Mouse (Mus musculus) left cerebral cortex, postnatal 10 days (tissue): ENCODE results near the gene Zfp398. TPM values are rescaled to one million over a fixed set of nuclear protein-coding genes. Genes with fewer than 3 reads are reported as not detected.
A peak's percentile ranks its signal among the peaks of the same experiment; 100 is the strongest.

Experiments
- DNase-seq, 2 experiments: peaks; one replicate each; pipeline ENCODE4 v3.0.0; 2021 to 2022; ENCODE audit warnings: low spot score in 2 of 2, mixed read lengths in 1 of 2; ENCODE audit errors: extremely low spot score in 1 of 2
- intact Hi-C: fragments of 180-260 bp; cut with DNase I; formaldehyde crosslinking; loops from one replicate; pipeline ENCODE4 v1.15.1; 2025
- total RNA-seq, 2 experiments: library from RNA; stranded (reverse); gene quantifications; 2 replicates each; pipeline ENCODE4 v1.2.3; 2021

The Zfp398 gene
- total RNA-seq, 2 experiments from 2014 or later: 18.9 to 21.0 TPM

DNA sequence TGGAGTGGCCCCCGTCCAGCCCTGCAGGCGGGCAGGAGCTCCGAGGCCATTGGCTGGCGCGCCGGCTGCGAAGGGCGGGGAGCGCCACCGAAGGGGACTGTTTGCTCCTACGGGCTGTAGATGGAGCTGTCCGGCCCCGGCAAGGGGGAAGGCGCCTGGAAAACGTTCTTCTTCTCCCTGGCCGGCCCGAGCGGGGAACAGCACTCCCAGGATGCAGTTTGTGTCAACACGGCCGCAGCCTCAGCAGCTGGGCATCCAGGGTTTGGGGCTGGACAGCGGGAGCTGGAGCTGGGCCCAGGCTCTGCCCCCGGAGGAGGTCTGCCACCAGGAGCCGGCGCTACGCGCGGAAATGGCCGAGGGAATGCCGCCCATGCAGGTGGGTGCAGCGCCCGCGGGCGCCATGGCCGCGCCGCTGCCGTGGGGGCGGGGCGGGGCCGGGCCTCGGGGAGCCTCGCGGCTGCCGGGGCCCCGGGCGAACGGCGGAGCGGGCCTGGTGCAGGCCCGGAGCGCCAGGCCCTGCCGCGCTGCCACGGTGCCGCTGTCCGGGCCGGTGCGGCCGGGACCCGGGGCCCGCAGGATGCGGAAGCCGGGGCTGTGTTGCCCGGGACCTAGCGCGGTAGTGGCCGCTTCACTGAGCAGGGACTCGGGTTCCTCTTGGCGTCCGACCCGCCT is 42.1 kb downstream of the Zfp398 start:
- intact Hi-C loops: loop anchor here (5.0 kb wide), 1 partner anchor 40 kb away; the partner anchor contains the start of gene Zfp398
- peak; percentile 89 to 95 for DNase-seq

DNA sequence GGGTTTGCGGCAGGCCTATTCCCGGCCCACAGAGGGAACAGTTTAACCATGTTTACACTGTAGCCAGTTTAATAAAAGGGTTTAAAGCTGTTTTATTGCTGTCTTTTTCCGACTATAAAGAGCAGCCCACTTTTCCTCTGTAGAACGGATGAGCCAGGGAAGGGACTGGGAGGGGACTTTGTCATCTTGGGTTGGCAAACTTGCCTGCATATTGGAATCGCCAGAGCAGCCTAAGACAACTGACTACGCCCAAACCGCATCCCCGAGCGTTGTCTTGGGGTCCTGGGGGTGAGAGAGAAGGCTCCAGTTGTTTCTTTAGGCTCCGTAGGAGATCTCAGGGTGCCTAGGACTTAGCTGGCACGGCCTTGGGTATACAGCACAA is 42.7 kb downstream of the Zfp398 start:
- intact Hi-C loops: loop anchor here (5.0 kb wide), 1 partner anchor 41 kb away; the partner anchor contains the start of gene Zfp398
- no peak for DNase-seq

DNA sequence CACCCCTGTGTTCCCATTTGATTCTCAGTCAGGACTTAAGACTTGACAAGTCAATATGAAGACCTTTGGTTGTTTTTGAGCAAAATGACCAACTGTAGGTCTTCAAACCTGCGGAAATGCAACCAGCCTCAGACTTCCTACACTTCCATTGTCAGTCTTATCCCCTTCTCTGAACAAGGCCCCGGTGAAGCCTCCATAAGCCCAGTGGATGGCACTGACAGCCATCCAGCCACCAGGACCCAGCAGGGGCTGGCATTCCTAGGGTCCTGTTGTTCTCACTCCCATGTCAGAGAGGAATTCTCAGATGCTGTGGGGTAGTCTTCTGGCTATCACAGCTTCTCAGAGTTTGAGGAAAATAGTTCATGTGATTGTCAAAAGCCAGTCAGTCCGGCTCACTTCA is 43.1 kb downstream of the Zfp398 start:
- DNase-seq: no peak

DNA sequence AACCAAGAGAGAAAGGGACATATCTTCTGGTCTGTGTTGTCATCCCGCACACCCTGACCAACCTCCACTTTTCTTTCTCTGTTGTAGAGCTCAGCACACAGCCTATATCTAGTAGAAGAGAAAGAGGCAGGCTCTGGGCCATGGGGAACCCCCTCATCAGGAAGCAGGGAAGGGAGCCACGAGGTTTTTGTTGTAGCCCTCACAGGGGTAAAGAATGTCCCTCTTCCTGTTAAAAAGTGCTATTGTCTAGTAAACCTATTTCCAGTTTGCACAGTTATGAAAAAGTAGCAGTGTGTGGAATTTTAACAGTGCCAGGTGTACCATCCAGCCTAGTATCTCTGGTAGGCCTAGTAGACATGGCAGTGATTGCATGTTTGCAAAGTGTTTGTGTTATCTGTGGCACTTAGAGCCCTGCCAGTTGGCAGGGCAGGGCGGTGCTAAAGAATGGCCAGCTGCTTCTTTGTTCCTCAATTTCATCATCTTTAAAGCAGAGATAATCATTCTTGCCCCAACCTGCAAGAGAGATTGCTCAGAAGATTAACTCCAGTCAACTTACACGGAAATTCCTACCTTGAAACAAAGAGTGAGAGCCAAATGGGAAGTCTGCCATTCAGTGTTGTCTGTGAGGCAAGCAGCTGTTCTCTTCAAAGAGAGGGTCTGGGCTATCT is 43.7 kb downstream of the Zfp398 start:
- intact Hi-C loops: loop anchor here (5.0 kb wide), 1 partner anchor 42 kb away; the partner anchor contains the start of gene Zfp398
- no peak for DNase-seq

More for the DNA sequence above, 43.1 kb downstream of the Zfp398 start:
- intact Hi-C loops: loop anchor here (5.0 kb wide), 1 partner anchor 41 kb away; the partner anchor contains the start of gene Zfp398

DNA sequence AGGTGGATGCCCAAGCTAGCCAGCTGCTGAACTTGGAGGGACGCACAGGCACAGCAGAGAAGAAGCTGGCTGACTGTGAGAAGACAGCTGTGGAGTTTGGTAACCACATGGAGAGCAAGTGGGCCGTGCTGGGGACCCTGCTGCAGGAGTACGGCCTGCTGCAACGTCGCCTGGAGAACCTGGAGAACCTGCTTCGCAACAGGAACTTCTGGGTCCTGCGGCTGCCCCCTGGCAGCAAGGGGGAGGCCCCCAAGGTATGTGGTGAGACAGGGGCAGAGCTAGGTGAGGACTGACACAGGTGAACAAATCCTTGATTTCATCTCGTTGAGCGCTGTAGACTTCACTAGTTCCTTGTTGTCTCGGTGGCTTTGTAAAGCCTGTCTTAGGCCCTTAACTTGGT is 44.7 kb downstream of the Zfp398 start:
- no peak for DNase-seq
- intact Hi-C loops: no loop called here

DNA sequence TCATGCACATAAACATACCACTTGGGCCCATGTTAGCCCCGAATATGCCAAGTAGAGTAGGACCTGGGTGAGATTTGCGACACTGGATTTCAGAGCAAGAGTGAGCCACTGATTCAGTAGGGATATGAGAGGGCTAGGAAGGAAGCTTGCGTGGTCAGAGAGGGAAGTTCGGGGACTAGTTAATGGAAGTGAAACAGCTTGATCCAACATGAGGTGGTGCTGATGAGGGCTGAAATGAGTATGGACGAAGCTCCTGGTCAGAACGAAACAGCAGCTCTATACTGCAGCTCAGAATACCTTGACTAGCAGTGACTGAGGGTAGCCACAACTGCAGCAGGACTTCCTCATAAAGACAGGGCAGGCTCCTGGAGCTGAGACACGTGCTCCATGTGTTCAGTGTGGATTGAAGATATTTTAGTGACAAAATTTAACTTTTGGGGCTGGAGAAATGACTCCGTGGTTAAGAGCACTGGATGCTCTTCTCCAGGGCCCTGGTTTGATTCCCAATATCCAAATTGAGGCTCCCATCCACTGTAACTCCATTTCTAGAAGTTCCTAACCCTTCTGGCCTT is 53.4 kb downstream of the Zfp398 start:
- DNase-seq: no peak
- intact Hi-C loops: no loop called here

DNA sequence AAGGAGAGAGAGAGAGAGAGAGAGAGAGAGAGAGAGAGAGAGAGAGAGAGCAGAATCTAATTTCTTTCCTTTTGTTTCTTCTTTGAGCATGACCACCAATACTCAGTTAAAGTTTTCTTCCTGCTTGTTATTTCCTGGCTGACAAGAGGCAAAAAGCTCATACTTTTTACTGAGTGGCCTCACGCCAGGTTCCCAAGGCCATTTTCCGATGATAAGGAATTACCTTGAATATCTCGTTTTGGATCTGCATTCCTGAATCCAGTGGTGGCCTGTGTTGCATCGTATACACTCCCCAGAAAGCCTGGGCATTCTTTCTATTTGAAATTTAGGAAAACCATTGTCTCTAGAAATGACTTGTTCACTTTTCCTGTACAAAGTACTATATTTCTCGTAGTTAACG is 64.0 kb downstream of the Zfp398 start:
- DNase-seq: no peak
- intact Hi-C loops: no loop called here

DNA sequence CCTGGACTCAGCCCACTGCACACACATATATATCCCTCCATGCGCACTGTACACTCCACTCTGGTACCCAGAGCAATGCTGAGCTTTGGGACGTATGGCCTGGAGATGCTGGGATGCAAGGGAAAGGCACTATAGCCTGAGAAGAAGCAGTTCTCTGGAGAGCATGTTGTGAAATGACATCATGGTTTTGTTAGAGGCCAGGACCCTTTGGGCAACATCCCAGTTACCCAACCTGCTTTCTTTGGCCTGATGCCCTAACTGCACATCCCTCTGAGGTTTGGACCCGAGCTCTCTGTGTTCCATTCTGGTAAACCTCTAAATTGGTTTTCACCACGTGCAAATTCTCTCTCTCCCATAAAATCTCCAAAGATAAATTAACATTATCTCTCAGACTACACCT is 68.1 kb downstream of the Zfp398 start:
- DNase-seq: no peak

DNA sequence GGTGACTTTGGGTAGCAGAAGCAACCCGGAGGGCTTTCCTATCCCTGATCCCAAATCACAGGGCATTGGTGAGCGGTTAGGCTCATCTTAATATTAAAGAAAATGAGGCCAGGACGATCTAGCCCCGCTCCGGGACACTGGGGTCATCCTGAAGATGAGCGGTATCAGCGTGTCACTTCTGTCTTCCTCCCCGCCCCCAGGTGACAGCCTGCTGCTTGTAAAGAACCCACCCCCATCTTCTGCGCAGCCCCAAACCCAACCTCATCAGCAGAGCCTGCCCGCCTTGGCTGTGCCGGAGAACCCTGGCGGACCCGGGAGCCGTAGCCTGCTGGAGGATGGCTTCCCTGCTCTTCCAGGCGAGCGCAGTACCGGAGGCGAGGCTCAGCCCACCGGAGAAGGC is 68.9 kb downstream of the Zfp398 start:
- intact Hi-C loops: no loop called here
- DNase-seq: peak in 1 of 2 experiments; percentile 25

More for the DNA sequence above, 68.1 kb downstream of the Zfp398 start:
- intact Hi-C loops: no loop called here

DNA sequence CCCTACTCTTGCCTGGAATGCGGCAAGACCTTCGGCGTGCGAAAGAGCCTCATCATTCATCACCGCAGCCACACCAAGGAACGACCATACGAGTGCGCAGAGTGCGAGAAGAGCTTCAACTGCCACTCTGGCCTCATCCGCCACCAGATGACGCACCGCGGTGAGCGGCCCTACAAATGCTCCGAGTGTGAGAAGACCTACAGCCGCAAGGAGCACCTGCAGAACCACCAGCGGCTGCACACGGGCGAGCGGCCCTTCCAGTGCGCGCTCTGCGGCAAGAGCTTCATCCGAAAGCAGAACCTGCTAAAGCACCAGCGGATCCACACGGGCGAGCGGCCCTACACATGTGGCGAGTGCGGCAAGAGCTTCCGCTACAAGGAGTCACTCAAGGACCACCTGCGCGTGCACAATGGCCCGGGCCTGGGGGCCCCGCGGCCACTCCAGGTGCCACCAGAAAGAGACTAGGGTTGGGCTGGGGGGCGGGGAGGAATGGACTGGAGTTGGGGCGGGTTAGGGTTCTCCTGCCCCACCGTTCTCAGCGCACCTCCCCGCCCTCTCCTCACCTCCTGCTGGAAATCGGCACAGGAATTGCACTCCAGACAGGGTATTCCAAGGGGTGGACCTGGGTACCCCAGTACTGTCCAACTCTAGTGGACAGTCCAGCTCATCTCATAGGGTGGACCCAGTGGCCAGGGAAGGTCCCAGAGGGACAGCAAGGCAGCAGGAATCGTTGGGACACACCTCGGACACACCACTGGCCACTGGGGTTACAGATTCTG is 69.6 kb downstream of the Zfp398 start:
- no peak for DNase-seq
- intact Hi-C loops: no loop called here

DNA sequence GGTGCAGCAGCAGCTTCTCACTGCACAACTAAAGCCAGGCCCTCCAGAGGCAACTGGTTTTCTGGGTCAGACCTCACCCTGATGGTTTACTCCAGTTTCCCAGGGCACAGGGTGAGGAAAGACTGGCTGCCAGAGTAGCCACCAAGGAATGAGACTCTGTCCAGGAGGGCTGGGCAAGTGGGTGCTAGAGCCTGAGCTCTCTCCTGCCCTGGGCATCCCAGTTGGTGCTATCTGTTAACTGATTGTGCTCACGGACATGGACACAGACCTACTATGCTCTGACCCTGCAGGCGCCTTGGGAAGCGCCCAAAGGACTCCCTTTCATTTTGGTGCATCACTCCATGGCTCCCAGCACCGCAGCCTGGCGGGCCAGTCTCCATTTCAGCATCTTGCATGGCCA is 70.9 kb downstream of the Zfp398 start:
- intact Hi-C loops: no loop called here

DNA sequence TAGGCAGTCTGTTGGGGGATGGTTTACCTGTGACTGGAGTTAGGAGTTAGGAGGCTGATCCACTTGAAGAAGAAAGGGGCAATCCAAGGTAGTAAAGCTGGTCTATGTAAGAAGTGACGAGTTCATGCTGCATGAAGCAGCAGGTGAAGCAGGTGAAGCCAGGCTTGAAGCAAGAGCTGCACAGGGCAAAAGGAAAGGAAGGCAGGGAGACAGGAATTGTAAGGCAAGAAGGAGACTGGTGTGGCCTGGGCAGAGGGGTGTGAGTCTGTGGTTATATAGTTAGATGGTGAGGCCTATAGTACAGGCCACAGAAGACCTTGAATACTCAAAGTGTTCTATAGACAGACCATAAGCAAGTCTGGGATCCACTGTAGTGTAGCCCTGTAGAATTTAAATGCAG is 73.5 kb downstream of the Zfp398 start:
- intact Hi-C loops: no loop called here

More for the DNA sequence above, 70.9 kb downstream of the Zfp398 start:
- no peak for DNase-seq

DNA sequence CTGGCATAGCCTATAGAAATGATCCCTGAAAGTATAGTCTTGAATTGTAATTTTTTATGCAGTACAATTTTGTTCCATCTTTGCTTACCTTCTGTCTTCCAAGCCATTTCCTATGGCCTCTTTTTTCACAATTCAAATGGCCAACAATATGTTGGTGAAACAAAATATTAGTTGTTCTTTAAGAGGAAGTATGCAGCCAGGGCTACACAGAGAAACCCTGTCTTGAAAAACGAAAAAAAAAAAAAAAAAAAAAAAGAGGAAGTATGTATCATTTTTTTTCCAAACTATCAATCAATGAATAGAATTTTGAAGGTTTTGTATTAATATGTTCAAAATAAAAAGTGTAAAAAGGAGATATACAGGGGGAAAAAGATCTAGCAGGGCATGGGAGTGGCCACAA is 76.2 kb downstream of the Zfp398 start:
- no peak for DNase-seq
- intact Hi-C loops: no loop called here

More for the DNA sequence above, 73.5 kb downstream of the Zfp398 start:
- DNase-seq: no peak

DNA sequence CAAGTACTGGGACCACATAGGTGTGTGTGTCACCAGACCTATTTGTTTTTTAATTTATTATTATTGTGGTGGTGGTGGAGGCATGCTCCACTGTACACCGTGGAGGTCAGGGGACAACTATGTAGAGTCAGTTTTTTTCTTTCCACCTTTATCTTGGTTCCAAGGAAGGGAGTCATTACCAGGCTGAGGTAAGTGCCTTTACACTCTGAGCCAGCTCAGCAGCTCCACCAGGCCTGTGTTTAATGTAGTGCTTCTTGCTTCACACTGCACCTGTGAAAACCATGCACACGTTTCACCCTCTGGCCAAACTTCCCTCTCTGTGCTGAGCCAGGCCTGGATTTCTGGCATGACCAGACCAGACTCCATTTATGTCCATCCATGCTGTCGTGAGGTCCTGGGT is 77.5 kb downstream of the Zfp398 start:
- intact Hi-C loops: no loop called here
- no peak for DNase-seq

DNA sequence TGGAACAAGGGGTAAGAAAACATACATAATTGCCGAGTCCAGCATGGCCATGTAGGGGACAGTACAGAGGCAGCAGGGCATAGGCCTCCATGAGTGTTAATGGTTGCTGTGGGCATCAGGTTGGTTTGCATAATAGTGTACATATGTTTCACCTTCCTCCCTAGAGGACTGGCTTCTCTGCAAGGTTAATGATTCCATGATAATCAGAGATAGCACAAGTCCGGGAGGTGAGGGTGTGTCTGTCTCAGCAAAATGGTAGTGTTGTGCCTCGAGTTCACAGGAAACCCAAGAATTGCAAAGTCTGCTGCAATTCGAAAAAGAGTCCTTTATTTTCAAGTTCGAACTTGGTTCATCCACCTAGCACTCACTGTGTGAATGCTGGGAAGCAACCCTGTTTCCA is 81.6 kb downstream of the Zfp398 start:
- intact Hi-C loops: no loop called here
- DNase-seq: no peak

DNA sequence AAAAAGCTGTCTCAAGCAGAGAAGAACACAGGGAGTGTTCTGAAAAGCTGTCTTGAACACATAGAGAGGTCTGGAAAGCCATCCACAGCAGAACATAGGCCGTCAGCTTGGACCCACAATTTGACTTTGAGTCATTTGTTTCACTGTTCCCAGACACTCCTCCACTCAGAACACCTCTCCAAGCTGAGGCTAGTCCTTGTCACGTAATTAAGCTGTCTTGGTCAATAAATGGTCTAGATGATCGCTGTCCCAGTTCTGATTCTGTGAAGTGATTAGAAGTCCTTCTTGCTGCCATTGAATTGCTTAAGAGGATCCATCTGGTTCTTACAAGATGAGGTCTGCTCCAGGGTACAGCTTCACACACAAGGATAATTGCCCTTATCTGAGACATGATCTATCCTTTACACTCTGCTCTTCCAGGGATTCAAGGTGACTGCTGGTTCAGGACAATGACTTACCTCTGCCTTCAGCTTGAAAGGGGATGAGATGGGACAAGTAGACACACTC is 83.4 kb downstream of the Zfp398 start:
- intact Hi-C loops: no loop called here

DNA sequence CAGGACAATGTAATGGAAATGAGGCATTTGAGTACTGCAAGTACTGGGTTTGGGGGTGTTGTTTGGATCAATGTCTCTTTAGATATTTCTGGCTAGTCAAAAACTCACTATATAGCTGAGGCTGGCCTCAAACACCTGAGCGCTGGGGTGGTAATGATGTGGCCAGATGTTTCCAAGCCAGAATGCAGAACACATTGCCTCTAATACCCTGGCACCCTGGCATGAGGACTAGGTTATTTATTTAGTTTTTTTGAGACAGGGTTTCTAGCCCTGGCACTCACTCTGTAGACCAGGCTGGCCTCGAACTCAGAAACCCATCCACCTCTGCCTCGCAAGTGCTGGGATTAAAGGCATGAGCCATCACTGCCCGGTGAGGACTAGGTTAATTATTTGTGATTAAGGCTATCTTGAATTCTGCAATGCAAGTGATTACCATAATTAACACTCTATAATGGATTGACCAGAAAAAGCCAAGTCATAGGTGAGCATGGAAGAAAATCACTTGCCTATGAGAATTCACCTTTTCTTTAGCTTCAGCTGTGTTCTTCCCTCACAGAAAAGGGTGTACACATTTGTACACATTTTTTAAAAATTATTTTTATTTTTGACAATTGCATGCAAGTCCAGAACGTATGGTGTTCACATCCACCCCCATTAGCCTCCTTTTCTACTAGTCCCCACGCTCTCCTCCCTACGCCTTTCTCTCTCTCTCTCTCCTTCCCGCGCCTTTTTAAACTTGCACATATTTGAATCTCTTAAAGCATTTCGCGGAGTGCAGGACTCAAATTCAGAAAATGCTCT is 84.4 kb downstream of the Zfp398 start:
- intact Hi-C loops: no loop called here
- no peak for DNase-seq

More for the DNA sequence above, 83.4 kb downstream of the Zfp398 start:
- no peak for DNase-seq
